Mouse (Mus musculus): ENCODE measurements around the gene Pla2g4e.

- no peak for TF ChIP-seq CTCF (IDR thresholded peaks at IDR 0.05; ENCODE audit: low read depth, low read length)
- TF ChIP-seq TAL1 (conservative IDR thresholded peaks at IDR 0.05; ENCODE audit: low read depth, low read length) = no peak
Measured at GRCm38 (mm10) chr2:120200077-120200476, 45.1 kb downstream of the Pla2g4e start.
